ENCODE assay signal across 17 mouse cellular contexts in the genomic region with DNA sequence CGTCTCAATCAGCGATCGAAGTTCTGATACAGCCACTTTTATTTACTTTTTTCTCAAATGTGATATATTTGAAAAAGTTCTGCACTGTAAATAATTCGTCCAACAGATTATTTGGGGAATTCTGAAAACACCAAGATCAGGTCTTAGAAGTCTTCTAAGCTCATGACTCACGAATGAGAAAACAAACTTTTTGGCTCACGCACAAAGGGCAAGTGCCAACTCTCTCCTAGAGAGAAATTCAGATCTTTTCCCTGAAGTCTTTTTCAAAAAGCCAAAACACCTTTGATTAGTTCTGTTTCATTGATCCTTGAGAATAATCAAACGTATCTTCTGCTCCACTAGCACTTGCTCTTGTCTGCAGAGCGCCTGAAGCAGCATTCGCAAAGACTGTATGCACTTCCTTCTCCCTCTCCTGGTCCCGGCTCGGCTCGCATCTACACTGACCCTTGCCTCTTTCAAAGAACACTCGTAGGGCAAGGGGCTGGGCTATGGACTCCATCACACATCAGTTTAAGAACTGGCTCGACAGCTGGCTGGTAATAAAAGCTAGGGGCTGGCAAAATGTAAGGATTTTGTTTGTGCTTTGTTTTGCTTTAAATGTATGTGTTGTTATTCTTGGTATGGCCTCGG.
DNase-seq lines count a peak whose midpoint lies in the region; ATAC-seq lines count a peak whose summit lies in the region.
"Had no signal": no experiment of that assay in that cellular context is flagged by ENCODE, and none has a peak within 500 bp of the region (broad histone marks: within the 10 kb centered on the region; RNA-seq: fewer than 3 reads in every experiment).

No protein-coding gene starts in this region.

- H3K4me1 ChIP-seq in hindbrain, embryonic 14.5 days (replicated peaks; ENCODE audit: control insufficient read depth, insufficient read depth, low read length), result peaks cover 6% of the 10 kb centered on the region; the same call in 1 of the 2 replicates
- peaks cover 9% of the 10 kb centered on the region; the same call in 1 of the 2 replicates for H3K4me1 ChIP-seq in hindbrain, embryonic 13.5 days (replicated peaks)
- H3K4me1 ChIP-seq in neural tube, embryonic 13.5 days (replicated peaks), result peaks cover 24% of the 10 kb centered on the region
- H3K4me1 ChIP-seq: embryonic facial prominence, embryonic 12.5 days had no signal

- WGBS in hindbrain, embryonic 14.5 days, result 56% methylated on average over 15 of the region's 15 CpGs
- 50% methylated on average over 15 of the region's 15 CpGs for WGBS in hindbrain, embryonic 13.5 days
- WGBS in neural tube, embryonic 13.5 days, result 46% methylated on average over 15 of the region's 15 CpGs

- 0 out of 2 replicates have a peak overlapping the region, but pooled peaks have one; percentile 10 for H3K9ac ChIP-seq in hindbrain, embryonic 14.5 days
- no peak overlapping the region for H3K9ac ChIP-seq in hindbrain, embryonic 13.5 days
- no peak overlapping the region for H3K9ac ChIP-seq in neural tube, embryonic 13.5 days
- H3K9ac ChIP-seq: embryonic facial prominence, embryonic 12.5 days; forebrain, embryonic 12.5 days; hindbrain, embryonic 12.5 days; neural tube, embryonic 12.5 days had no signal

- no peaks in the 10 kb centered on the region for H3K27me3 ChIP-seq in hindbrain, embryonic 14.5 days (ENCODE audit: control insufficient read depth, insufficient read depth, low read length)
- H3K27me3 ChIP-seq in hindbrain, embryonic 13.5 days, result no peaks in the 10 kb centered on the region
- H3K27me3 ChIP-seq in neural tube, embryonic 13.5 days, result no peaks in the 10 kb centered on the region
- H3K27me3 ChIP-seq: embryonic facial prominence, embryonic 12.5 days; forebrain, embryonic 12.5 days; hindbrain, embryonic 12.5 days; neural tube, embryonic 12.5 days had no signal

- 0 out of 2 replicates have a peak, but pooled peaks cover 4% of the 10 kb centered on the region for H3K9me3 ChIP-seq in hindbrain, embryonic 14.5 days (ENCODE audit: control insufficient read depth, low read length)
- H3K9me3 ChIP-seq in hindbrain, embryonic 13.5 days, result no peaks in the 10 kb centered on the region
- H3K9me3 ChIP-seq in neural tube, embryonic 13.5 days, result no peaks in the 10 kb centered on the region; the same call in 1 of the 2 replicates
- H3K9me3 ChIP-seq: embryonic facial prominence, embryonic 12.5 days; forebrain, embryonic 12.5 days; neural tube, embryonic 12.5 days had no signal

- ATAC-seq in hindbrain, embryonic 14.5 days (ENCODE audit: low FRiP score), result no peak
- no peak for ATAC-seq in hindbrain, embryonic 13.5 days (ENCODE audit: low FRiP score)
- no peak for ATAC-seq in neural tube, embryonic 13.5 days (ENCODE audit: low read depth)
- ATAC-seq in megakaryocyte-erythroid progenitor cell, adult 5-6 weeks (replicated peaks; ENCODE audit: low FRiP score, low TSS enrichment, poor library complexity, severe bottlenecking), result no peak
- ATAC-seq: activated CD4-positive, CD25-positive, alpha-beta regulatory T cell, adult 4 months had no signal

- no peak overlapping the region for H3K27ac ChIP-seq in hindbrain, embryonic 14.5 days
- H3K27ac ChIP-seq in hindbrain, embryonic 13.5 days, result no peak overlapping the region
- 0 out of 2 replicates have a peak overlapping the region, but pooled peaks have one; percentile 29 for H3K27ac ChIP-seq in neural tube, embryonic 13.5 days (replicated peaks)
- H3K27ac ChIP-seq: embryonic facial prominence, embryonic 12.5 days; hindbrain, embryonic 12.5 days; neural tube, embryonic 12.5 days had no signal

- no peak overlapping the region for H3K4me2 ChIP-seq in hindbrain, embryonic 14.5 days (replicated peaks)
- no peak overlapping the region for H3K4me2 ChIP-seq in hindbrain, embryonic 13.5 days
- H3K4me2 ChIP-seq in neural tube, embryonic 13.5 days, result no peak overlapping the region
- H3K4me2 ChIP-seq: embryonic facial prominence, embryonic 12.5 days; forebrain, embryonic 12.5 days; hindbrain, embryonic 12.5 days; neural tube, embryonic 12.5 days had no signal

- no peak for DNase-seq in hindbrain, embryonic 14.5 days (ENCODE audit: low spot score)
- DNase-seq in neural tube, embryonic 10.5 days (ENCODE audit: extremely low spot score, low spot score), result no peak
- peak; percentile 21 for DNase-seq in embryo, embryonic 11 days
- DNase-seq in right cerebral cortex, postnatal 10 days (ENCODE audit: low spot score in 2 of 2), result no peak
- DNase-seq: cerebellum, adult 9-11 months; kidney, adult 2 months; midbrain, embryonic 14.5 days; right cerebral cortex, postnatal 4 days had no signal

- H3K4me3 ChIP-seq in hindbrain, embryonic 14.5 days (replicated peaks; ENCODE audit: low read length), result no peak overlapping the region
- no peak overlapping the region for H3K4me3 ChIP-seq in hindbrain, embryonic 13.5 days
- H3K4me3 ChIP-seq in neural tube, embryonic 13.5 days, result no peak overlapping the region
- H3K4me3 ChIP-seq: embryonic facial prominence, embryonic 12.5 days; forebrain, embryonic 12.5 days; hindbrain, embryonic 12.5 days; left cerebral cortex, adult 2 months; neural tube, embryonic 12.5 days had no signal

- peaks cover 61% of the 10 kb centered on the region for H3K36me3 ChIP-seq in hindbrain, embryonic 14.5 days (replicated peaks; ENCODE audit: control insufficient read depth, insufficient read depth)
- peaks cover 75% of the 10 kb centered on the region for H3K36me3 ChIP-seq in hindbrain, embryonic 13.5 days
- H3K36me3 ChIP-seq in neural tube, embryonic 13.5 days, result peaks cover 76% of the 10 kb centered on the region
